Mouse (Mus musculus) urinary bladder, postnatal 36 days (tissue): ENCODE measurements around the gene Rfc2.
A peak's percentile ranks its signal among the peaks of the same experiment; 100 is the strongest.

Experiments used
- DNase-seq, 2 experiments: peaks; one replicate each; pipeline ENCODE4 v3.0.0; 2022; ENCODE audit warnings: low spot score in 2 of 2, mixed read lengths in 1 of 2

Gene Rfc2

GRCm38 (mm10) chr5:134609916-134610643, 28.9 kb downstream of the Rfc2 start:
- DNase-seq, result no peak

- no peak for DNase-seq
These were observed 30.8 kb downstream of the Rfc2 start for GRCm38 (mm10) chr5:134611810-134612521.

- no peak for DNase-seq
These were observed 32.6 kb downstream of the Rfc2 start for GRCm38 (mm10) chr5:134613727-134614126.

GRCm38 (mm10) chr5:134614296-134614695, 33.1 kb downstream of the Rfc2 start:
- no peak for DNase-seq

- DNase-seq, result no peak
These were observed 33.6 kb downstream of the Rfc2 start, which contains the start of gene Lat2 for GRCm38 (mm10) chr5:134614802-134615201. Gene Lat2, minus strand, starts transcription at chr5:134615025.

- DNase-seq, result no peak
These were observed 34.2 kb downstream of the Rfc2 start for GRCm38 (mm10) chr5:134615380-134615779.

- DNase-seq, result no peak
These were observed 34.6 kb downstream of the Rfc2 start for GRCm38 (mm10) chr5:134615780-134616179.

GRCm38 (mm10) chr5:134617071-134617470, 35.9 kb downstream of the Rfc2 start:
- peak; percentile 70 to 72 for DNase-seq

- no peak for DNase-seq
These were observed 39.3 kb downstream of the Rfc2 start for GRCm38 (mm10) chr5:134620457-134620856.

- DNase-seq, result no peak
These were observed 40.0 kb downstream of the Rfc2 start for GRCm38 (mm10) chr5:134621099-134621640.

GRCm38 (mm10) chr5:134622069-134622468, 40.9 kb downstream of the Rfc2 start:
- DNase-seq, result no peak

GRCm38 (mm10) chr5:134629508-134629907, 48.3 kb downstream of the Rfc2 start:
- DNase-seq, result no peak

- no peak for DNase-seq
These were observed 49.7 kb downstream of the Rfc2 start for GRCm38 (mm10) chr5:134630835-134631234.

GRCm38 (mm10) chr5:134632841-134633240, 51.7 kb downstream of the Rfc2 start:
- no peak for DNase-seq

GRCm38 (mm10) chr5:134637820-134638367, 56.7 kb downstream of the Rfc2 start:
- DNase-seq, result no peak

- peak in 1 of 2 experiments; percentile 17 for DNase-seq
These were observed 57.5 kb downstream of the Rfc2 start for GRCm38 (mm10) chr5:134638461-134639268.

GRCm38 (mm10) chr5:134639269-134639682, 58.1 kb downstream of the Rfc2 start, which contains the start of gene Eif4h:
Gene Eif4h, minus strand, starts transcription at chr5:134639490.
- peak; percentile 96 to 97 for DNase-seq

- DNase-seq, result no peak
These were observed 59.2 kb downstream of the Rfc2 start for GRCm38 (mm10) chr5:134640371-134640770.

- DNase-seq, result no peak
These were observed 63.0 kb downstream of the Rfc2 start for GRCm38 (mm10) chr5:134644121-134644520.

- no peak for DNase-seq
These were observed 63.5 kb downstream of the Rfc2 start for GRCm38 (mm10) chr5:134644643-134645118.

GRCm38 (mm10) chr5:134646461-134646860, 65.3 kb downstream of the Rfc2 start:
- DNase-seq, result no peak
